Mouse (Mus musculus): ENCODE measurements around the gene Gtf3c4.

The Gtf3c4 gene

DNA sequence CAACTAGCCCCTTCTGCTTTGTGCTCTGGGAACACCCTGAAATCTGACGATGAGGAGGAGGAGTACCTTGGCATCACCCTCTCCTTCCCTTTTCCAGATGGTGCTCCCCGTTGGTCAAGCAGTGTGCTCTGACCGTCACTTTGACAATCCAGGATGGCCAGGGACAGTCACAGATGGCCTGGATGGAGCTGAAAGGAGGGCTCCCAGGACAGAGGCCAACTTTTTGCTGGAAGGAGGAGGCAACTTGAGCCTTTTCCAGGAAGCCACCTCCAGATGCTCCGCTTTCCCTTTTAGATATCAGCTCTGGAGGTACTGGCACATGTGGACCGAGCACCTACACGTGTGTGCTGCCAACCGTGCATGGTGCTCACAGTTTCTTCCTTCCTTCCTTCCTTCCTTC is 36.8 kb downstream of the Gtf3c4 start:
- peak in 1 of 2 experiments; percentile 19 for DNase-seq (ENCODE audit: low spot score in 2 of 2)

DNA sequence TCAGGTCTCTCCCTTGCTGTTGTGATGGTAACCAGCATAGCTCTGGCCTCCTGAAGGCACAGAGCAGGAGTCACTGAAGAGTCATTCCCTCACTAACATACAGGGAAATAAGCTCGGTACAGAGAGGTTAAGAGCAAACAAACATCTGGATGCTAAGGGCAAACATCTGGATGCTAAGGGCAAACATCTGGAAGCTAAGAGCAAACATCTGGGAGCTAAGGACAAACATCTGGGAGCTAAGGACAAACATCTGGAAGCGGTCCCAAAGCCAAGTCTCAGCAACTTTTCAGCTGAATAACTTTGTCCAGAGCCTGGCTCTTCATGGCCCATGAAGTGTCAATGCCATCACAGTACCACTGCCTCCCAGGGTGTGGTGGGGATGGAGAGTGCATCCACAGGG is 40.6 kb downstream of the Gtf3c4 start:
- no peak for DNase-seq (ENCODE audit: low spot score in 2 of 2)

DNA sequence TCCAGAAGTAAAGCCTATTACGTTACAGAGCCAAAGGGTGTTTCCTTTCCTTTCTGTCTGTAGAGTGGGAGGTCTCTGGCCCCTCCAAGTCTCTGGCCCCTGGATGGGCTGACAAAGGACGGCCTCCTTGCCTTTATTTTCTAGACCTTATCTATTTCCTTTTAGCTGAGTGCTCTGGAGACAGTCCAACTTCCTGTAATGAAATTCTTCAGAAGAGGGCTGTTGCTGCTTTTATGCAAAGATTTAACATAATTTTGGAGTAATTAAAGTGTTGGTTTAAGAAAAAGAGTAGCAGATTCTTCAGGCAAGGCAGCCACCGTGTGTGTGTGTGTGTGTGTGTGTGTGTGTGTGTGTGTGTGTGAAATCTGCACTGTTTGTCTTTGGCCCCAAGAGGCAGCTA is 41.8 kb downstream of the Gtf3c4 start:
- DNase-seq (ENCODE audit: low spot score in 2 of 2) = no peak

DNA sequence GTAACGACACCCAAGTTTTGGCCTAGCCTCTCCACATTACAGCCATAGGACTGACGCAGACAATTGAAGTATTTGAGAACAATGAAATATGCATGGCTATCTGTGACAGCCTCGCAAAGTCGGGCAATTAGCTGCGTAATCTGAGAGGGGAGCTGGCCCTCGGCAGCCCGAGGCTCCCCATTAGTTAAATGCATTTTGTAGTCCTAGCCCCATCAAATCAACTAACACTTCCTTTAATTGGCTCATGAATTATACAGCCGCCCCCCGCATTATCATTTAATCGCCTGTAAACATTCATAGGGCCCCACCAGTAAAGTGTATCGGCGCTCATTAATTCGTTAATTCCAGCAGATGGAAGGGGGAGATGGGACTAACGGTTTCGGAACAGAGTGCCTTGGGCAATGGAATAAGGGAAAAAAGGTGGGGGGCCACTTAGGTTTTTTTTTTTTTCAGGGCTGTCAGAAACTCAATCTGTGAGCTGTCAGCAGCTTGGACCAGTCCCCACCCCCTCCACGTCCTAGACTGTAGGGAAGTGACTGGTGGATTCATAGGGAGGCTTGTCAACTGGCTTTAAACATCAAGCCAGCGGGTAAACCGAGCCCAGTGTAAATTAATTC is 42.6 kb downstream of the Gtf3c4 start:
- DNase-seq (ENCODE audit: low spot score in 2 of 2) = no peak

DNA sequence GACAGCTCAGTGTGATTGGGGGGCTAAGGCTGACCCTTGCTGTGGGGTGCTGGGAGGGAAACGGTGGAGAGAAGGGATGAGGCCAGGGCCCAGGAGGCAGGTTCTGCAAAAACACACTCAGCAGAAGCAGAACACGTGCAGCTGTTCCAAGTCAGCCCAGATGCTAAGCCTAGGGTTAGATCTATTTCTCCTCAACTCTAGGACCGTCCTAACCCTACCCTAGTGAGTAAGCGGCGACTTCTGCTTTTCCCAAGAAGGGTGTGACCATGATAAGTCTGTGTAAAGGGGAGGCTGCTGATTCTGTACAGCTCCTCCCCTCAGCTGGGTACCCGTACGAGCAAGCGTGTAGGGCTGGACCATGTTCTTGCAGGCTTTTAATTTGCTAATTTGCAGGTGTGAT is 43.9 kb downstream of the Gtf3c4 start:
- DNase-seq (ENCODE audit: low spot score in 2 of 2) = no peak

DNA sequence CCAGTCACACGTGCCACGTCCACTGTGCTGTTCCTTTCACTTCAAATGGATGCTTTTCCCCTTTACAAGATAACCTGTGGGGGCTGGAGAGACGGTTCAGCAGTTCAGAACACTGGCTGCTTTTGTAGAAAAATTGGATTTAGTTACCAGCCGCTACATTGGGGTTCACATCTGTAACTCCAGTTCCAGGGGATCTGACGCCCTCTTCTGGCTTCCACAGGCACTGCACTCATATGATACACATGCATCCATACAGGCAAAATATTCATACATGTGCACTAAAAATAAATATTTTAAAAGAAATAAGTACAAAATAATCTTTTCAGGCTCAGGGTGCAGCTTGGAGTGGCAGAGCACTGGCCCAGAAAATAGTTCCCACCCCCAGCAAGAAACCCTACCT is 45.5 kb downstream of the Gtf3c4 start:
- DNase-seq (ENCODE audit: low spot score in 2 of 2) = no peak

DNA sequence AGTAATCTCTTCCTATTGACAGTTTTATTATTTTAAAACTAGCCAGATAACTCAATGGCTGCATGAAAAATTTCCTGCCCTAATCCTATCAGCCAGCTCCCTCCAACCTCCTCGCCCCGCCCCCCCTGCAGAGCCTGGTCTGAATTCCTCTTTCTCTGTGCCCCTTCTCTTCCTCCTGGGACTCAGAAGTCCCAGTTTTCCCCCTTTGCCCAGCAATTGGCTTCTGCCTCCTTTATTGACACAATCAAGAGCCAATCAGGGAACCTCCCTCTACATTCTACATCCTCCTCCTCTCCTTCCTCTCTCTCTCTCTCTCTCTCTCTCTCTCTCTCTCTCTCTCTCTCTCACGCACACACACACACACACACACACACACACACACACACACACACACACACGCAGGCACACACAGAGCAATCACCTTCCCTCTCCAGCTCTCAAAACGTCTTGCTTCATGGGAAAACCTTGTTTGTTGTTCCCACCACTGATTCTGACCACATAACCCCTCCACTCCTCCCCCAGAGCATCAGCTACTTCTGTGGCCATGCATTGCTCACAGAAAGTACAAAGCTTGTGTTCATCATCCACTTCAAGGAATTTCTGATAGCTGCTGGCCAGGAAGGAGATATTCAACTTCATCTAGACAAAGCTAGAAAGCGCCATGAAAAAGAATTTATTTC is 47.1 kb downstream of the Gtf3c4 start:
- no peak for DNase-seq (ENCODE audit: low spot score in 2 of 2)

DNA sequence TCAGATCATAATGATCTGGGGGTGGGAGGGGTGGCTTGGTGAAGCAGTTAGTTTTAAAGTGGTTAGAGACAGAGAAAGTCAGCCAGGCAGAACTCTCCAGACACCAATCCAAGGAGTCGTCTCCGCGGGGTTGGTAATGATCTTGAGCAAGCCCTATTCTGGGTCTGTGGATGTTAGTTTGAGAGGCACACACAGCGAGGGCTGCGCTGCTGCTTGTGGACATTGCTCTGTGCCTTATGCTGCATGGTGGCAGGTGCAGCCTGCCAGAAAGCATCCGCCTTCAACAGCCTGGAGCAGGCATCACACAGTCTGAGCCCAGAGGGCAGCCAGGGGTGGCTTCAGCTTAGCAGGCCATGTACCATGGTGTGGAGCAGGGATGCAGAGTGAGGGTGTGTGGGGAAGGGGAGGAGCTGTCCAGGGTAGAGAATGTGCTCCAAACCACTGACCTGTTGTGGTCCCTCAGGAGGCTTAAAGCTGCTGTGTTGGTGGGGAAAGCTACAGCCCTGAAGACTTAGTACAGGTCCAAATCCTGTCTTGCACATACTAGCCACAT is 53.0 kb downstream of the Gtf3c4 start:
- no peak for DNase-seq (ENCODE audit: low spot score in 2 of 2)

DNA sequence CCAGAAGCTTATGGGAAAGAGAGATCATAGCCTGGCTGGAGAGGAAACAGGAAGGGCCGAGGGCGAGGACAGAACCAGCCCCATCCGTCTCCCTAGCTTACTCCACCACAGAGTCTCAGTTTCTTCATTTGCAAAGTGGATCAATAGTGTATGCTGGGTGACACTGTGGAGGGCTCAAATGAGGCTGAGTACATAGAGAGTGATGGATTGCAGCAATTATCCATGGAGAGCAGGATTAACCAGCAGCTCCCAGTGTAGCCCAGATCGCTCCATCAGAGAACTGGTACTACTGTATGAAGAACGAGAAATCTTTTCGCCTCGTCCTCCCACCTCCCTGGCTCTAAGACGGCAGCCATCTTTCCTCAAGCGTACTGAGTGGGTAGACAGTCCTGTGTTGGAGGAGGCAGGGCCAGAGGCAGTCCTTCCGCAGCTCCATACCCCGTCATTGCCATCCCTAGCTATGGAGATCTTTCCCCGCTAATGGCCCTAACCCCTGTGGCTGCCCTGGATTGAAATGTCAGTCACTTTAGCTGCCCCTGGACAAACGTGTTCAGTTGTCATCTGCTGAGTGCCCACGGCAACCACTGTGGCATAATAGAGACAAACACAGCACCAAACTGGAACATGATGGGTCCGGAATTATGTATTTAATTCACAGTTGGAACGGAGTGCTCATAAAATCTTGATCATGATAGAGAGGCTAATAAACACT is 53.6 kb downstream of the Gtf3c4 start:
- DNase-seq (ENCODE audit: low spot score in 2 of 2) = no peak

DNA sequence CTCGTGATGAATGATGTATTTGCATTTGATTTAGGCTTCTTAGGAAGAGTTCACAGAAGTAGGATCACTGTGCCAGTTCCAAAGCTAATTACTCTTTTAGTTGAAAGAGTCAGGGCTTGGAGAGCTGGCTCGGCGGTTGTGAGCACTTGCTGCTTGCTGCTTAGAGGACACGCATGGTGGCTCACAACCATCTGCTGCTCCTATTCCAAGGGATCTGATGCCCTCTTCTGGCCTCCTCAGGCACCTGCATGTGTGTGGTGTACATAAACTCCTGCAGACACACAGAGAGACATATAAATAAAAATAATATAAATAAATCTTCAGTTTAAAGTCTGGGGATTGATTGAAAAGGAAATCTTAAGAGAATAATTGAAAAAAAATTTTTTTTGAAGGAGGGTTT is 58.9 kb downstream of the Gtf3c4 start:
- DNase-seq (ENCODE audit: low spot score in 2 of 2) = no peak

DNA sequence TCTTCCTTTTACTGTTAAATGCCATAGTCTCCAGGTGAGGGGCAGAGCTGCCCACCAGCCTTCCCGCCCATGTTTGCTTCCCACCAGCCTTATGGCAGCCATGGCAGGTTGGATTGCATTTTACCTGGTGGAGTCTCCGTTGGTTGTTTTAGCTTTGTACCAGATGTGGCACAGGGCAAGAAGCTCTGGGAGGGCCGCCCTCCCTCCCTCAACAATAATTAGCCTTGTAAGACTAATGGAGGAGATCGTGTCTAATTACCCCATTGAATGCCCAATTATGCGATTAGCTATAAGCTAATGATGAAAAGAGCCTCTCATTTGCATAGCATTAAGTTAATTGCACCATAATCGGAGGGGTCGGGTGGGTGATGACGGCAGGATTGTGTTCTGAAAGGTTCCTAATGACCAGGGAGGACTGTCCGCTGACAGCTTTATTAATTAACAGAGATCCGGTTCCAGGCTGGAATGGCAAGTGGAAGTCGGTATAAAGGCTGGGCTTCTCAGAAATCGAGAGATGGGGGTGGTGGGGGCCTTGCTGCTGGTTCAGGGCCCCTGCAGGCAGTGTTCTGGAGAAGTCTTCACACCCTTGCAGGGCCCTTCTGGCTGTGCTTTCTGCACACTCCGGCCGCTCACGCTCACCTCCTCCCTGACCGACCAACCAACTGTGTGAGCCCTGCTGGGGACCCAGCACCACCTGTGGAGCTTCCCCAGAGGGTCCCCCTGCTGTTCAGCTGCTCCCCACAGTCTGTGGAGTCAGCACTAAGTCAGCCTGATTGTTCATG is 60.0 kb downstream of the Gtf3c4 start:
- DNase-seq (ENCODE audit: low spot score in 2 of 2) = no peak

DNA sequence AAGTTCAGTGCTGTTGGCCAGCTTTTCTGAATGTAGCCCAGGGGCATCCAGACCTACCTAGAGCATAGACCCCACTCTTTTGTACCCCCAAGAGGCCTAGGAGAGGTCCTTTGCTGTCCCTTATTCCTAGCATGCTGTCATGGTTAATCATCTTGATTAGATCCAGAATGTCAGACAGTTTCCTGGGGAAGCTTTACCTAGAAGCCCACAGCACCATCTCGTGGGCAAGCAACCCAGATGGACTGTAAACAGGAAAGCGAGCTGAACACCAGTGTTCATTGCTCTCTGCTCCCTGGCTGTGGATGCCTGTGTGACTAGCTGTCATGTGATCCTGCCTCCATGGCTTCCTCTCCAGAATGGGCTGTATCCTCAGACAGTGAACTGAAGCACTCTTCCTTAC is 63.4 kb downstream of the Gtf3c4 start:
- DNase-seq (ENCODE audit: low spot score in 2 of 2) = no peak

DNA sequence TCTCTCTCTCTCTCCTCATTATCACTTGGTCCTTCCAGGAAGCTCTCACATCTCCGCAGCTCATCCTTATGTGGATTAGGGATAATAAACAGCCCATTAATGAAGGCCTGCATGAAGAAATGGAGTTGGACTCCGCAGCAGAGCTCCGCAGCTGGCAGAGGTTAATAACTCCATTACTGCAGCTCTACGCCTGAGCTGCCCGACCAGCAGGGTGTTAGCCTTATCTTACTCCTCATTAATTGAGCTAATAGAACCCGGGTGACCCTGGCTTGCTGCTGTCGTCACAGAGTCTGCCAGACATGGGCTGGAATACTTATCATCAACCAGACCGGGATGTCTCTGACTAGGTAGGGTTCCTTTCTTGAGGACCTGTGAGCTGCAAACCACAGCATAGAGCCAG is 66.1 kb downstream of the Gtf3c4 start:
- no peak for DNase-seq (ENCODE audit: low spot score in 2 of 2)
